Mouse (Mus musculus) embryonic facial prominence, embryonic 11.5 days (tissue): ENCODE results near the gene Hhat. TPM values are rescaled to one million over a fixed set of nuclear protein-coding genes. Genes with fewer than 3 reads are reported as not detected.
A peak's percentile ranks its signal among the peaks of the same experiment; 100 is the strongest.

Experiments
- ATAC-seq: fragments of 200-750 bp; cut with Nextera tagmentation; replicated peaks from 2 replicates; pipeline ENCODE4 v1.8.0; 2017; ENCODE audit warnings: low read depth; ENCODE audit not compliant: insufficient number of reproducible peaks, low FRiP score, low TSS enrichment
- DNase-seq: peaks from one replicate; pipeline ENCODE4 v3.0.0-alpha.2; 2015; ENCODE audit warnings: low spot score
- H3K27ac ChIP-seq: fragments of 300-500 bp; sonication (generic); replicated peaks from 2 replicates; pipeline ENCODE4 v1.5.1; 2014; ENCODE audit warnings: mild to moderate bottlenecking, low read depth, low read length, control low read depth
- H3K27me3 ChIP-seq: fragments of 300-500 bp; sonication (generic); 2 replicates; pipeline ENCODE4 v1.6.1; 2014; ENCODE audit warnings: mild to moderate bottlenecking, low read length, moderate library complexity, mixed read lengths; ENCODE audit not compliant: control insufficient read depth, insufficient read depth
- H3K36me3 ChIP-seq: fragments of 300-500 bp; sonication (generic); replicated peaks from 2 replicates; pipeline ENCODE4 v1.6.1; 2014; ENCODE audit warnings: low read depth, mild to moderate bottlenecking, low read length, moderate library complexity, mixed read lengths; ENCODE audit not compliant: control insufficient read depth, insufficient read depth
- H3K4me1 ChIP-seq: fragments of 300-500 bp; sonication (generic); 2 replicates; pipeline ENCODE4 v1.6.1; 2014; ENCODE audit warnings: low read length, mixed read lengths; ENCODE audit not compliant: control insufficient read depth, insufficient read depth
- H3K4me2 ChIP-seq: fragments of 300-500 bp; sonication (generic); 2 replicates; pipeline ENCODE4 v1.6.1; 2014; ENCODE audit warnings: low read depth, mild to moderate bottlenecking, control low read depth, low read length, moderate library complexity
- H3K4me3 ChIP-seq: fragments of 300-500 bp; sonication (generic); 2 replicates; pipeline ENCODE4 v1.5.1; 2014; ENCODE audit warnings: low read depth, low read length, control low read depth
- H3K9ac ChIP-seq: fragments of 300-500 bp; sonication (generic); replicated peaks from 2 replicates; pipeline ENCODE4 v1.6.1; 2014; ENCODE audit warnings: mild to moderate bottlenecking, control low read depth, low read length
- H3K9me3 ChIP-seq: fragments of 300-500 bp; sonication (generic); replicated peaks from 2 replicates; pipeline ENCODE4 v1.6.1; 2016; ENCODE audit warnings: mild to moderate bottlenecking, low read length, inconsistent platforms, mixed read lengths; ENCODE audit not compliant: control insufficient read depth
- WGBS: fragments of 180-500 bp; shearing (Covaris S2); extraction: QIAGEN DNeasy Blood & Tissue Kit; methylation state at CpG from one replicate; pipeline ENCODE4 v1.1.7; 2014; 5-methylcytosine and 5-hydroxymethylcytosine counted together
- polyA plus RNA-seq: library from polyadenylated mRNA; unstranded; fragments of >200 nt; fragmentation: Nextera tagmentation; extraction: Ambion mirVana; gene quantifications from 2 replicates; pipeline ENCODE4 v1.2.1, GENCODE M21; 2014

The Hhat gene
- polyA plus RNA-seq, 1 experiment from 2014 or later: 9.1 TPM

DNA sequence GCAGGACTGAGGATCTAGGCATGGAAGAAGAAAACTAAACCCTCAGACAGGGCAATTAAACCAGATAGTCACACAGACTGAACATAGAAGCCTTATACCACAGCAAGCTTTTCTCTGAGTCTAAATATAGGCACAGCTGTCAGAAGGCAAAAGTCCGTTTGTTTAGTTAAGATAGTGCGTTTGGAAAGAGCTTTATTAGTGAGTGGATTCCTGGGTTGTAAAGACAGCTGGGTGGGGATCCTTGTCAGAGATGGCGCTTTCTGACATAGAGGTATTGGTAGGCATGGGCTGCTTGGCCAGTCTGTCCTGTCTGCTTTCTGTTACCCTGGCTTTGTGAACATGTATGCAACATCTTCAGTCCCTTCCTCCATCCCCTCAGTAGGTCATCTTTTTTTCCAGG is 314.0 kb downstream of the Hhat start:
- H3K4me2 ChIP-seq: no peak overlapping the region
- H3K9me3 ChIP-seq: no peaks in the 10 kb centered on the region
- DNase-seq (no peak), ATAC-seq (no peak)
- H3K4me3 ChIP-seq: no peak overlapping the region
- no peaks in the 10 kb centered on the region for H3K27me3 ChIP-seq
- H3K4me1 ChIP-seq: no peaks in the 10 kb centered on the region
- no peak overlapping the region for H3K9ac ChIP-seq
- no peak overlapping the region for H3K27ac ChIP-seq
- 70% methylated on average over 3 of the region's 3 CpGs for WGBS
- H3K36me3 ChIP-seq: no peaks in the 10 kb centered on the region

DNA sequence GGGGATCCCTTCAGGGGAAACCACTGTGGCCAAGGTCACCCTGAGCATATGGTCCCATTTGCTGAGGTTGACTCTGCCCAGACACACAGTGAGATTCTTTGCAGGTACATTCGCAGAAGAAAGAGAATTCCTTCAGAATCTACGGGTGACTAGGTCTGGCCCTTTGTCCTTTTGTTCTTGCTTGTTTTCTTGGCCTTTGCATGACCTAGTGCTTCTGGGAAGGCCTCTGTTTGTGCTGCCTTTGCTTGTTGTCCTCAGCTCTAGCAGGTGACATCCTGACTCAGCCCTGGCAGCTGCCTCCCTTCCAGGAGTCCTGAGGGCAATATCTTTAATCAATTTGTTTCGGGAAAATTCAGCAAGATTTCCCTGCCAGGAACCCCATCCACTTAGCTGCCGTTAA is 316.0 kb downstream of the Hhat start:
- no peaks in the 10 kb centered on the region for H3K27me3 ChIP-seq
- no peaks in the 10 kb centered on the region for H3K9me3 ChIP-seq
- H3K9ac ChIP-seq: no peak overlapping the region
- no peak overlapping the region for H3K4me3 ChIP-seq
- ATAC-seq (no peak), DNase-seq (no peak)
- H3K27ac ChIP-seq: no peak overlapping the region
- WGBS: 37% methylated on average over 4 of the region's 4 CpGs
- no peaks in the 10 kb centered on the region for H3K36me3 ChIP-seq
- no peak overlapping the region for H3K4me2 ChIP-seq
- no peaks in the 10 kb centered on the region for H3K4me1 ChIP-seq

GRCm38 (mm10) chr1:192454501-192454900 is 316.5 kb downstream of the Hhat start:
- 26% methylated on average over 1 of the region's 1 CpGs for WGBS
- ATAC-seq: no peak
- H3K27me3 ChIP-seq: no peaks in the 10 kb centered on the region
- no peak overlapping the region for H3K27ac ChIP-seq
- no peaks in the 10 kb centered on the region for H3K36me3 ChIP-seq
- H3K4me3 ChIP-seq: no peak overlapping the region
- H3K4me2 ChIP-seq: no peak overlapping the region
- no peaks in the 10 kb centered on the region for H3K4me1 ChIP-seq
- H3K9ac ChIP-seq: no peak overlapping the region
- no peaks in the 10 kb centered on the region for H3K9me3 ChIP-seq
- peak; percentile 24 for DNase-seq

- Histone ChIP-seq H3K9me3 (no peaks in the 10 kb centered on the region), H3K4me1 (no peaks in the 10 kb centered on the region), H3K27me3 (no peaks in the 10 kb centered on the region), H3K36me3 (no peaks in the 10 kb centered on the region), H3K4me3 (no peak overlapping the region), H3K9ac (no peak overlapping the region), H3K27ac (no peak overlapping the region), H3K4me2 (no peak overlapping the region)
- WGBS: 75% methylated on average over 4 of the region's 4 CpGs
- no peak for ATAC-seq
- no peak for DNase-seq
Observed at GRCm38 (mm10) chr1:192451722-192452121, 319.3 kb downstream of the Hhat start.

- no peak overlapping the region for H3K9ac ChIP-seq
- H3K27ac ChIP-seq: no peak overlapping the region
- H3K4me3 ChIP-seq: no peak overlapping the region
- no peaks in the 10 kb centered on the region for H3K36me3 ChIP-seq
- no peak overlapping the region for H3K4me2 ChIP-seq
- no peaks in the 10 kb centered on the region for H3K27me3 ChIP-seq
- no peaks in the 10 kb centered on the region for H3K4me1 ChIP-seq
- no peaks in the 10 kb centered on the region for H3K9me3 ChIP-seq
- no peak for ATAC-seq
- no peak for DNase-seq
Observed at GRCm38 (mm10) chr1:192450425-192450824, 320.6 kb downstream of the Hhat start.

- H3K27ac ChIP-seq: no peak overlapping the region
- H3K4me2 ChIP-seq: no peak overlapping the region
- no peaks in the 10 kb centered on the region for H3K27me3 ChIP-seq
Observed at GRCm38 (mm10) chr1:192449572-192450351, 321.3 kb downstream of the Hhat start.

DNA sequence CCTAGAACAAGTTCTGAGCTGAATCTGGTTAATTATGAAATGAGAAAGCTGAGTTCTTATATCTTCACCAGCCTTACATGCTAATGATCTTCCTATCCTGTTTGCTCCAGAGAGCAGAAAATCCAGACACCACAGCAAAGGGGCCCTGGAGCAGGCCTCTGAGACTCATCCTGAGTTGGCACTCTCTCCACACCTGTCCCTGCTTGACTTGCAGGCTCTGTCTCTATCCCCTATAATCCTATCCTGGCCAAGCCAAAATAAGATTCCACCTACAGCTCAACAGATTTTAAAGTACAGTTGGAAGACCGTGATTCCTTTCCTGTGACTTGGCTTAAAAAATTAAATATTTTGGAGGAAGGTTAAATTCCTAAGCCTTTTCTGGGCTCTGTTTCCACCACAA is 322.5 kb downstream of the Hhat start:
- Histone ChIP-seq H3K9me3 (no peaks in the 10 kb centered on the region), H3K36me3 (no peaks in the 10 kb centered on the region), H3K4me1 (no peaks in the 10 kb centered on the region), H3K4me2 (no peak overlapping the region), H3K9ac (no peak overlapping the region), H3K27me3 (no peaks in the 10 kb centered on the region), H3K27ac (no peak overlapping the region), H3K4me3 (no peak overlapping the region)
- 95% methylated on average over 1 of the region's 1 CpGs for WGBS
- ATAC-seq: no peak
- no peak for DNase-seq

More at GRCm38 (mm10) chr1:192449572-192450351, 321.3 kb downstream of the Hhat start:
- 62% methylated on average over 4 of the region's 4 CpGs for WGBS
- Histone ChIP-seq H3K9ac (no peak overlapping the region), H3K4me1 (no peaks in the 10 kb centered on the region), H3K4me3 (no peak overlapping the region), H3K9me3 (no peaks in the 10 kb centered on the region), H3K36me3 (no peaks in the 10 kb centered on the region)
- ATAC-seq: no peak
- no peak for DNase-seq

- Histone ChIP-seq H3K36me3 (no peaks in the 10 kb centered on the region), H3K27ac (no peak overlapping the region), H3K27me3 (no peaks in the 10 kb centered on the region), H3K4me3 (no peak overlapping the region), H3K4me1 (no peaks in the 10 kb centered on the region), H3K4me2 (no peak overlapping the region), H3K9ac (no peak overlapping the region), H3K9me3 (no peaks in the 10 kb centered on the region)
- WGBS: 47% methylated on average over 2 of the region's 2 CpGs
- DNase-seq (no peak), ATAC-seq (no peak)
Observed at GRCm38 (mm10) chr1:192447666-192448065, 323.4 kb downstream of the Hhat start.
